Mouse (Mus musculus): ENCODE data around the gene Fam173b. TPM values are rescaled to one million over a fixed set of nuclear protein-coding genes. Genes with fewer than 3 reads are reported as not detected.
"Not testable (repeated sequence)": the region's sequence is repeated elsewhere in the genome, so short reads cannot be mapped to it uniquely, and the experiment has no call there.

Gene Fam173b
- polyA plus RNA-seq, 1 experiment from 2014 or later = 9.3 TPM

GRCm38 (mm10) chr15:31571906-31572722 lies 29.5 kb upstream of the Fam173b start:
- H3K4me3 ChIP-seq (ENCODE audit: low read depth, low read length) = no peak overlapping the region
- peaks cover 39% of the 10 kb centered on the region for H3K4me1 ChIP-seq (ENCODE audit: insufficient read depth)
- no peaks in the 10 kb centered on the region for H3K27me3 ChIP-seq (ENCODE audit: insufficient read depth, low read length)
- H3K9ac ChIP-seq (replicated peaks) = 0 out of 2 replicates have a peak overlapping the region, but pooled peaks have one; percentile 12
- TF ChIP-seq CTCF (IDR thresholded peaks at IDR 0.05; ENCODE audit: low read depth) (no peak), EP300 (IDR thresholded peaks at IDR 0.05; ENCODE audit: low read depth) (no peak)
- H3K27ac ChIP-seq (ENCODE audit: low read depth) = peak overlapping the region; percentile 90
- DNase-seq (no peak), ATAC-seq (no peak)
- WGBS (ENCODE audit: insufficient replicate concordance) = 80% methylated on average over 16 of the region's 16 CpGs
- H3K4me2 ChIP-seq (ENCODE audit: low read depth, low read length) = no peak overlapping the region
- H3K9me3 ChIP-seq (ENCODE audit: low read length) = no peaks in the 10 kb centered on the region
- H3K36me3 ChIP-seq (replicated peaks; ENCODE audit: insufficient read depth, low read length) = no peaks in the 10 kb centered on the region

DNA sequence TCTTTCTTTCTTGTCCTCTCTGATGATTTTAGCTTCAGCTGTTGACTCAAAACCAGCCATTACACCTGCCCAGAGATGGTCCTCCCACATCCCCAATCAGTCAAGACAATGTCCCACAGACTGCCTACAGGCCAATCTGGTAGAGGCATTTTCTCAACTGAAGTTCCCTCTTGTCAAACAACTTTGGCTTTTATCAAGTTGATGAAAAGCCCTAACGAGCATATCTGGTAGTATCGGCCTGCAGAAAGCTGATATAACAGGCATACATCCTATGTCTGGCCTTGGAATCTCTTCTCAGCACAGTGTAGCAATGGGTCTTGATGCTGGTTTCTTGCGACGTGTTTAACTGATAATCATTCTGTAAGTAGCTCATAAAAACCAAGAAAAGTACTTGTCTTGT lies 28.4 kb upstream of the Fam173b start:
- no peak overlapping the region for H3K4me2 ChIP-seq (ENCODE audit: low read depth, low read length)
- H3K4me3 ChIP-seq (ENCODE audit: low read depth, low read length) = no peak overlapping the region
- WGBS (ENCODE audit: insufficient replicate concordance) = 45% methylated on average over 4 of the region's 4 CpGs
- H3K4me1 ChIP-seq (ENCODE audit: insufficient read depth) = peaks cover 37% of the 10 kb centered on the region
- H3K9ac ChIP-seq (replicated peaks) = no peak overlapping the region
- DNase-seq (no peak), ATAC-seq (no peak)
- H3K27ac ChIP-seq (ENCODE audit: low read depth) = 0 out of 2 replicates have a peak overlapping the region, but pooled peaks have one; percentile 7
- H3K9me3 ChIP-seq (ENCODE audit: low read length) = no peaks in the 10 kb centered on the region
- H3K36me3 ChIP-seq (replicated peaks; ENCODE audit: insufficient read depth, low read length) = no peaks in the 10 kb centered on the region
- no peaks in the 10 kb centered on the region for H3K27me3 ChIP-seq (ENCODE audit: insufficient read depth, low read length)
- peak; percentile 80 for TF ChIP-seq EP300 (IDR thresholded peaks at IDR 0.05; ENCODE audit: low read depth)
- no peak for TF ChIP-seq CTCF (IDR thresholded peaks at IDR 0.05; ENCODE audit: low read depth)

GRCm38 (mm10) chr15:31573692-31574091 lies 28.0 kb upstream of the Fam173b start:
- no peak overlapping the region for H3K4me3 ChIP-seq (ENCODE audit: low read depth, low read length)
- TF ChIP-seq EP300 (IDR thresholded peaks at IDR 0.05; ENCODE audit: low read depth) (no peak), CTCF (IDR thresholded peaks at IDR 0.05; ENCODE audit: low read depth) (no peak)
- H3K9ac ChIP-seq (replicated peaks) = no peak overlapping the region
- no peak for DNase-seq
- H3K36me3 ChIP-seq (replicated peaks; ENCODE audit: insufficient read depth, low read length) = no peaks in the 10 kb centered on the region
- H3K27me3 ChIP-seq (ENCODE audit: insufficient read depth, low read length) = no peaks in the 10 kb centered on the region
- H3K4me1 ChIP-seq (ENCODE audit: insufficient read depth) = peaks cover 34% of the 10 kb centered on the region
- H3K9me3 ChIP-seq (ENCODE audit: low read length) = no peaks in the 10 kb centered on the region
- ATAC-seq = no peak
- H3K27ac ChIP-seq (ENCODE audit: low read depth) = peak overlapping the region; percentile 34; the same call in 1 of the 2 replicates
- no peak overlapping the region for H3K4me2 ChIP-seq (ENCODE audit: low read depth, low read length)

GRCm38 (mm10) chr15:31576076-31576475 lies 25.6 kb upstream of the Fam173b start:
- Histone ChIP-seq H3K4me1 (ENCODE audit: insufficient read depth) (peaks cover 19% of the 10 kb centered on the region), H3K4me2 (ENCODE audit: low read depth, low read length) (no peak overlapping the region), H3K9me3 (ENCODE audit: low read length) (no peaks in the 10 kb centered on the region), H3K9ac (replicated peaks) (no peak overlapping the region), H3K4me3 (ENCODE audit: low read depth, low read length) (no peak overlapping the region), H3K27me3 (ENCODE audit: insufficient read depth, low read length) (no peaks in the 10 kb centered on the region), H3K27ac (ENCODE audit: low read depth) (no peak overlapping the region), H3K36me3 (replicated peaks; ENCODE audit: insufficient read depth, low read length) (no peaks in the 10 kb centered on the region)
- no peak for ATAC-seq
- DNase-seq = no peak
- WGBS (ENCODE audit: insufficient replicate concordance) = 77% methylated on average over 5 of the region's 5 CpGs
- TF ChIP-seq EP300 (IDR thresholded peaks at IDR 0.05; ENCODE audit: low read depth) = no peak
- TF ChIP-seq CTCF (IDR thresholded peaks at IDR 0.05; ENCODE audit: low read depth) = no peak

DNA sequence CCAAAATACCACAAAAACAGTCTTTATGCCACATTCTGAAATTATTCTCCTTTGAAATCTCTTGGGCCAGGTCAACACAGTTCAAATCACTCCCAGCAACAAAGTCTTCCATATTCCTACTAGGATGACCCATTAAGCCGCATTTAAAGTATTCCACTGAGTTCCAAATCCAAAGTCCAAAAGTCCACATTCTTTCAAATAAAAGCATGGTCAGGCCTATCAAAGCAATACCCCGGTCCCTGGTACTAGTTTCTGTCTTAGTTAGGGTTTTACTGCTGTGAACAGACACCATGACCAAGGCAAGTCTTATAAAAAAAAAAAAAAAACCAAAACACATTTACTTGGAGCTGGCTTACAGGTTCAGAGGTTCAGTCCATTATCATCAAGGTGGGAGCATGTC lies 20.6 kb upstream of the Fam173b start:
- not testable (repeated sequence) for H3K9ac ChIP-seq (replicated peaks); H3K4me3 ChIP-seq (ENCODE audit: low read depth, low read length); H3K27me3 ChIP-seq (ENCODE audit: insufficient read depth, low read length); ATAC-seq; H3K36me3 ChIP-seq (replicated peaks; ENCODE audit: insufficient read depth, low read length); H3K4me1 ChIP-seq (ENCODE audit: insufficient read depth); H3K9me3 ChIP-seq (ENCODE audit: low read length); DNase-seq; H3K4me2 ChIP-seq (ENCODE audit: low read depth, low read length); H3K27ac ChIP-seq (ENCODE audit: low read depth)
- WGBS (ENCODE audit: insufficient replicate concordance) = 76% methylated on average over 2 of the region's 2 CpGs

GRCm38 (mm10) chr15:31583304-31584085 lies 18.2 kb upstream of the Fam173b start:
- Histone ChIP-seq H3K9ac (replicated peaks) (no peak overlapping the region), H3K9me3 (ENCODE audit: low read length) (no peaks in the 10 kb centered on the region), H3K36me3 (replicated peaks; ENCODE audit: insufficient read depth, low read length) (no peaks in the 10 kb centered on the region), H3K4me3 (ENCODE audit: low read depth, low read length) (no peak overlapping the region), H3K27ac (ENCODE audit: low read depth) (peak overlapping the region; percentile 72), H3K27me3 (ENCODE audit: insufficient read depth, low read length) (no peaks in the 10 kb centered on the region), H3K4me2 (ENCODE audit: low read depth, low read length) (no peak overlapping the region), H3K4me1 (ENCODE audit: insufficient read depth) (peaks cover 6% of the 10 kb centered on the region; the same call in 1 of the 2 replicates)
- peak; percentile 88 for ATAC-seq
- 64% methylated on average over 13 of the region's 13 CpGs for WGBS (ENCODE audit: insufficient replicate concordance)
- DNase-seq = peak; percentile 52
- TF ChIP-seq CTCF (IDR thresholded peaks at IDR 0.05; ENCODE audit: low read depth) (no peak), EP300 (IDR thresholded peaks at IDR 0.05; ENCODE audit: low read depth) (peak; percentile 81)

All from liver, postnatal 0 days (tissue).